30 mouse cellular contexts compared by ENCODE assay signal in the genomic region with DNA sequence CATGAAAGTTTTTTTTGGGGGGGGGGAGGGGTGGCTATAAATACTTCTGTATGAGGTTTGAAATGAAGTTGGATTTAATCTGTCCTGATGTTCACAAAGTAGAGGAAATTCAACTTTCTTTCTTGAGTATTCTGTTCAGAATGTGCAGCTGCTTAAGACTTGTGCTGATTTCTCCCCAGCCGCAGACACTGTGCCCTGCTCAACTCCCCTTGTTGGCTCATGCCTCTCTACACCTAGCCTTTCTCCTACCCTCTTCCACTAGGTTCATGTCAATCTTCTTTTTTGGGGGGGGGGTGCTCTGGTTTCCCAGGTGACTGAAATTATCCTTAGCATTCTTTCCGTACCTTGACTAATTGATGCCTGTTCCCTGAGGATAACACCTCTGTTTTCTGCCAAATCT. TPM values are rescaled to one million over a fixed set of nuclear protein-coding genes. Genes with fewer than 3 reads are reported as not detected.
DNase-seq lines count a peak whose midpoint lies in the region; ATAC-seq lines count a peak whose summit lies in the region.
"Had no signal": no experiment of that assay in that cellular context is flagged by ENCODE, and none has a peak within 500 bp of the region (broad histone marks: within the 10 kb centered on the region; RNA-seq: fewer than 3 reads in every experiment).

No protein-coding gene starts in this region.

- H3K27ac ChIP-seq in midbrain, embryonic 11.5 days (ENCODE audit: low read depth, low read length) = no peak overlapping the region
- no peak overlapping the region for H3K27ac ChIP-seq in midbrain, embryonic 16.5 days (ENCODE audit: low read length)
- H3K27ac ChIP-seq in forebrain, embryonic 11.5 days (ENCODE audit: low read depth, low read length) = no peak overlapping the region
- H3K27ac ChIP-seq in forebrain, embryonic 16.5 days (ENCODE audit: low read length) = no peak overlapping the region
- no peak overlapping the region for H3K27ac ChIP-seq in kidney, embryonic 15.5 days
- H3K27ac ChIP-seq: embryonic facial prominence, embryonic 15.5 days; intestine, embryonic 15.5 days; limb, embryonic 15.5 days; liver, embryonic 14.5 days had no signal

- no peak overlapping the region for H3K4me3 ChIP-seq in midbrain, embryonic 11.5 days (ENCODE audit: low read depth, low read length)
- no peak overlapping the region for H3K4me3 ChIP-seq in midbrain, embryonic 16.5 days (ENCODE audit: low read depth, low read length)
- no peak overlapping the region for H3K4me3 ChIP-seq in forebrain, embryonic 11.5 days (ENCODE audit: low read depth, low read length)
- H3K4me3 ChIP-seq in forebrain, embryonic 16.5 days (replicated peaks; ENCODE audit: low read length) = no peak overlapping the region
- no peak overlapping the region for H3K4me3 ChIP-seq in kidney, embryonic 15.5 days (replicated peaks)
- H3K4me3 ChIP-seq: embryonic facial prominence, embryonic 15.5 days; heart, embryonic 12.5 days; intestine, embryonic 15.5 days; limb, embryonic 15.5 days; megakaryocyte, embryonic 14.5 days had no signal

- ATAC-seq in midbrain, embryonic 11.5 days (ENCODE audit: low FRiP score) = peak; percentile 73
- ATAC-seq in midbrain, embryonic 16.5 days = no peak
- peak; percentile 71 for ATAC-seq in forebrain, embryonic 11.5 days (replicated peaks; ENCODE audit: low FRiP score)
- ATAC-seq in forebrain, embryonic 16.5 days = peak; percentile 71
- no peak for ATAC-seq in kidney, embryonic 15.5 days (replicated peaks; ENCODE audit: low FRiP score)
- ATAC-seq: hindbrain, embryonic 16.5 days; intestine, embryonic 15.5 days; Patski had no signal

- peaks cover 3% of the 10 kb centered on the region; the same call in 1 of the 2 replicates for H3K4me1 ChIP-seq in midbrain, embryonic 11.5 days (ENCODE audit: control insufficient read depth, insufficient read depth, low read length)
- H3K4me1 ChIP-seq in midbrain, embryonic 16.5 days (ENCODE audit: control insufficient read depth, insufficient read depth, low read length) = no peaks in the 10 kb centered on the region
- H3K4me1 ChIP-seq in forebrain, embryonic 11.5 days (replicated peaks; ENCODE audit: control insufficient read depth, insufficient read depth, low read length) = no peaks in the 10 kb centered on the region; the same call in 1 of the 2 replicates
- peaks cover 9% of the 10 kb centered on the region; the same call in 1 of the 2 replicates for H3K4me1 ChIP-seq in forebrain, embryonic 16.5 days (replicated peaks; ENCODE audit: control insufficient read depth, insufficient read depth, low read length)
- no peaks in the 10 kb centered on the region for H3K4me1 ChIP-seq in kidney, embryonic 15.5 days
- H3K4me1 ChIP-seq: embryonic facial prominence, embryonic 15.5 days; heart, embryonic 12.5 days; intestine, embryonic 15.5 days; limb, embryonic 15.5 days; megakaryocyte, embryonic 14.5 days had no signal

- no peaks in the 10 kb centered on the region for H3K9me3 ChIP-seq in midbrain, embryonic 11.5 days (ENCODE audit: control insufficient read depth, low read length)
- no peaks in the 10 kb centered on the region for H3K9me3 ChIP-seq in midbrain, embryonic 16.5 days (replicated peaks; ENCODE audit: control insufficient read depth, low read length, poor library complexity, severe bottlenecking)
- no peaks in the 10 kb centered on the region for H3K9me3 ChIP-seq in forebrain, embryonic 11.5 days (ENCODE audit: control insufficient read depth, low read length)
- H3K9me3 ChIP-seq in forebrain, embryonic 16.5 days (ENCODE audit: control insufficient read depth, low read length) = no peaks in the 10 kb centered on the region
- no peaks in the 10 kb centered on the region for H3K9me3 ChIP-seq in kidney, embryonic 15.5 days (replicated peaks)
- H3K9me3 ChIP-seq: embryonic facial prominence, embryonic 15.5 days; G1E; heart, embryonic 12.5 days; intestine, embryonic 15.5 days; limb, embryonic 15.5 days; megakaryocyte, embryonic 14.5 days had no signal

- no peak overlapping the region for H3K4me2 ChIP-seq in midbrain, embryonic 11.5 days
- no peak overlapping the region for H3K4me2 ChIP-seq in midbrain, embryonic 16.5 days (ENCODE audit: low read length)
- H3K4me2 ChIP-seq in forebrain, embryonic 11.5 days (ENCODE audit: low read depth, low read length, severe bottlenecking) = no peak overlapping the region
- no peak overlapping the region for H3K4me2 ChIP-seq in forebrain, embryonic 16.5 days (ENCODE audit: low read length)
- H3K4me2 ChIP-seq in kidney, embryonic 15.5 days = no peak overlapping the region
- H3K4me2 ChIP-seq: embryonic facial prominence, embryonic 15.5 days; heart, embryonic 12.5 days; intestine, embryonic 15.5 days; limb, embryonic 15.5 days; lung, embryonic 14.5 days had no signal

- H3K36me3 ChIP-seq in midbrain, embryonic 11.5 days (ENCODE audit: control insufficient read depth, insufficient read depth, low read length) = peaks cover 2% of the 10 kb centered on the region; the same call in 1 of the 2 replicates
- peaks cover 3% of the 10 kb centered on the region; the same call in 1 of the 2 replicates for H3K36me3 ChIP-seq in midbrain, embryonic 16.5 days (ENCODE audit: control insufficient read depth, insufficient read depth, low read length)
- H3K36me3 ChIP-seq in forebrain, embryonic 11.5 days (ENCODE audit: control insufficient read depth, insufficient read depth, low read length) = no peaks in the 10 kb centered on the region
- H3K36me3 ChIP-seq in forebrain, embryonic 16.5 days (ENCODE audit: control insufficient read depth, insufficient read depth) = no peaks in the 10 kb centered on the region
- H3K36me3 ChIP-seq in kidney, embryonic 15.5 days = no peaks in the 10 kb centered on the region
- H3K36me3 ChIP-seq: G1E; intestine, embryonic 15.5 days; limb, embryonic 15.5 days had no signal

- WGBS in midbrain, embryonic 11.5 days = 12% methylated on average over 2 of the region's 2 CpGs
- WGBS in midbrain, embryonic 16.5 days = 30% methylated on average over 2 of the region's 2 CpGs
- WGBS in forebrain, embryonic 11.5 days = 16% methylated on average over 2 of the region's 2 CpGs
- whole genome bisulfite sequencing in forebrain, embryonic 16.5 days = 13% methylated on average over 2 of the region's 2 CpGs
- 72% methylated on average over 2 of the region's 2 CpGs for WGBS in kidney, embryonic 15.5 days

- H3K9ac ChIP-seq in midbrain, embryonic 11.5 days (ENCODE audit: low read length) = no peak overlapping the region
- no peak overlapping the region for H3K9ac ChIP-seq in midbrain, embryonic 16.5 days (ENCODE audit: low read depth, low read length)
- no peak overlapping the region for H3K9ac ChIP-seq in forebrain, embryonic 11.5 days (ENCODE audit: low read length)
- no peak overlapping the region for H3K9ac ChIP-seq in forebrain, embryonic 16.5 days (replicated peaks; ENCODE audit: low read depth, low read length)
- H3K9ac ChIP-seq in kidney, embryonic 15.5 days = no peak overlapping the region
- H3K9ac ChIP-seq: embryonic facial prominence, embryonic 15.5 days; heart, embryonic 12.5 days; intestine, embryonic 15.5 days; limb, embryonic 15.5 days; liver, embryonic 14.5 days; lung, embryonic 14.5 days had no signal

- peaks cover 3% of the 10 kb centered on the region for H3K27me3 ChIP-seq in midbrain, embryonic 11.5 days (ENCODE audit: control insufficient read depth, insufficient read depth, low read length)
- no peaks in the 10 kb centered on the region for H3K27me3 ChIP-seq in midbrain, embryonic 16.5 days (ENCODE audit: control insufficient read depth, insufficient read depth, low read depth, low read length)
- H3K27me3 ChIP-seq in forebrain, embryonic 11.5 days (ENCODE audit: control insufficient read depth, insufficient read depth, low read length) = no peaks in the 10 kb centered on the region; the same call in 1 of the 2 replicates
- H3K27me3 ChIP-seq in forebrain, embryonic 16.5 days (replicated peaks; ENCODE audit: control insufficient read depth, insufficient read depth, low read length) = no peaks in the 10 kb centered on the region
- H3K27me3 ChIP-seq in kidney, embryonic 15.5 days = no peaks in the 10 kb centered on the region
- H3K27me3 ChIP-seq: CH12.LX; embryonic facial prominence, embryonic 15.5 days; heart, embryonic 12.5 days; intestine, embryonic 15.5 days; limb, embryonic 15.5 days; megakaryocyte, embryonic 14.5 days; Patski had no signal

- peak; percentile 92 for DNase-seq in midbrain, embryonic 11.5 days (ENCODE audit: low spot score, missing footprints)
- no peak for DNase-seq in forebrain, embryonic 11.5 days (ENCODE audit: low spot score)
- no peak for DNase-seq in yolk sac, embryonic 10.5 days (ENCODE audit: low spot score)
- no peak for DNase-seq in right cerebral cortex, postnatal 4 days
- DNase-seq: adrenal gland, adult 2 months; B cell, adult 2 months; cerebellum, adult 11 months; cerebellum, postnatal 10 days; gastrocnemius, postnatal 25 days; heart, adult 18-20 months; heart, postnatal 10 days; kidney, adult 8-10 months; kidney, postnatal 14 days; left cerebral cortex, postnatal 4 days; lung, embryonic 14.5 days; lung, postnatal 36 days; right cerebral cortex, postnatal 25 days had no signal

RNA-seq across cellular contexts. Expression of a gene that starts 17.3 kb away (rescaled TPM):
- polyA plus RNA-seq in midbrain, embryonic 11.5 days (2014; fragmentation: Nextera tagmentation; extraction: Ambion mirVana) = 94.3 and 94.9 TPM in 2 replicates
- polyA plus RNA-seq in midbrain, embryonic 16.5 days (2015; fragmentation: Nextera tagmentation; extraction: Ambion mirVana) = 37.8 and 46.7 TPM in 2 replicates
- 92.2 and 104 TPM in 2 replicates for polyA plus RNA-seq in forebrain, embryonic 11.5 days (2014; fragmentation: Nextera tagmentation; extraction: Ambion mirVana)
- polyA plus RNA-seq in forebrain, embryonic 16.5 days (2015; fragmentation: Nextera tagmentation; extraction: Ambion mirVana) = 57.1 and 63.6 TPM in 2 replicates
- polyA plus RNA-seq in kidney, embryonic 15.5 days (2015; fragmentation: Nextera tagmentation; extraction: Ambion mirVana) = 22.2 and 25.4 TPM in 2 replicates
- polyA plus RNA-seq: G1E had no signal

Comparison
In these comparisons a context has a peak if more than half of its experiments do, and no peak if none do; other contexts are left out.
1. ATAC-seq: peak in midbrain, embryonic 11.5 days (single experiment), forebrain, embryonic 11.5 days (single experiment) and forebrain, embryonic 16.5 days (single experiment); none in midbrain, embryonic 16.5 days (single experiment) and kidney, embryonic 15.5 days (single experiment).